Mouse (Mus musculus): ENCODE measurements around the gene Hmox2. TPM values are rescaled to one million over a fixed set of nuclear protein-coding genes. Genes with fewer than 3 reads are reported as not detected.

The Hmox2 gene
- polyA plus RNA-seq (2015; fragmentation: Illumina TruSeq; extraction: RNeasy Lipid Tissue Mini Kit (QIAGEN cat#74804); ENCODE audit: insufficient read depth, low read depth, low replicate concordance), result 12.4 TPM

DNA sequence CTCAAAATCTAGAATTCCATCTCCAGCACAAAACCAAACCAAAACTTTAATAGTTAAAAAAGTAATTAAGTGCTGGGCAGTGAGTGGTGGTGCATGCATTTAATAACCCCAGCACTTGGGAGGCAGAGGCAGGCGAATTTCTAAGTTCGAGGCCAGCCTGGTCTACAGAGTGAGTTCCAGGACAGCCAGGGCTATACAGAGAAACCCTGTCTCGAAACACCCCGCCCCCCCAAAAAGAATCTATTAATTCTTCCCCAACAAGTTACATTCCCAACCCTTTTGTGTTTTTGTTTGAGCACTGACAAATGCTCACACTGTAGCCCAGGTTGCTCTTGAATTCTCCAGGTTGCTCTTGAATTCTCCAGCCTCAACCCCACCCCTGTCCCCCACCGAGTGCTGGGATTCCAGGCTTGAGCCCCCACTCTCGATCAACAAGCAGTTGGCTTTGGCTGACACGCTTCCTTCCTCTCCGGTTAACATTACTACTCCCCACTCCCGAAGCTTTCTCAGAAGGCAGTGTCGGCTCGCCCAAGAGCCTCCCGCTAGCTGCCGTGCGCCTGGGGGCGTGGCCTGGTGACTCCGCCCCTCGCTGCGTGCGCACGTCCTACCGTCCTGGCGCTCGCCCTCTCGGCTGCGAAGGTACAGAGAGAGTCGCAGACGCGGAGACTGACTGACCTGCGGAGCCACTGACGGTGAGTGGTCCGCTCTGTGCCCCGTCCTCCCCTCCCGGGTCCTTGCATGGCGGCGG is at the start of gene Hmox2:
TSS of gene Hmox2 (plus strand) at position 582 of the 748 bp plus-strand sequence.

DNA sequence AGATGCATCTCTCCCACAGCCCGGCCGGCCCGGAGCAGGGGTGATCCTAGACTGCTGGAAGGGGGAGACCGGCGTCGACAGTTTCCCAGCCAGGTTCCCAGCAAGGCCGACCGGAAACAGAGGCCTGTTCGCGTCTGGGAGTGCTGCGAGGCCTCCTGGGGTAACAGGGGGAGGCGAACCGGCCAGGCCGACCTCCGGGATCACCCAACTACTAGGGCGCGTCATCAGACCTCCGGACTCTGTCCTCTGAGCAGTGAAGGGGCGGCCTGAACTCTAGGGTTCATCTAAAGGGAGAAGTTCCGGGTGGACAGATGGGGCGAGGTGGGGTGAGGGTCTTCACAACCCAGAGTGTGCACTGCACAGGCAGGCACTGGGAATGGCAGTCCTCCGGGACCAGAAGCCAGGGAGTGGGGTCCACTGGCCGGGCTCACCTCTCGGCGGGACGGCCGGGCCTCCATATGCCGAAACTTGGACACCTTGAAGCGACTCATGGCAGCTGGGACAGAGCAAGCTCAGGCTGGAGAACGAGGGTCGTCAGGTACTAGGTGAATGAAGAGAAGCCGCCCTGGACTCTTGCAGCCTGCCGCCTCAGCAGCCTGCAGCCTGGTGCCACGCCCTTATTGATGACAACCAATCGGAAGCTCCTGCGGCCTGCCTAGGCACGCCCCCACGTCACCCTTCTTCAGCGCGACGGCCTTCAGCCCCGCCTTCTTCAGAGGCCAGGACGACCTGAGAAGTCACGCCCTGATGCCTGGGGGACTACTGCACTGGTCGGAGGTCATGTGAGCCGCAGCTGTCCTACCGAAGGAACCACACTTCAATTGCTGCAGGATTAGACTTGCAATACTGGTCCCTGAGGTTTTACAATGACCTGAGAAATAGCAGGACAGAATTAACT is 46.8 kb upstream of the Hmox2 start, which contains the start of gene Coro7:
TSS of gene Coro7 (minus strand) at position 657 of the 898 bp plus-strand sequence.

DNA sequence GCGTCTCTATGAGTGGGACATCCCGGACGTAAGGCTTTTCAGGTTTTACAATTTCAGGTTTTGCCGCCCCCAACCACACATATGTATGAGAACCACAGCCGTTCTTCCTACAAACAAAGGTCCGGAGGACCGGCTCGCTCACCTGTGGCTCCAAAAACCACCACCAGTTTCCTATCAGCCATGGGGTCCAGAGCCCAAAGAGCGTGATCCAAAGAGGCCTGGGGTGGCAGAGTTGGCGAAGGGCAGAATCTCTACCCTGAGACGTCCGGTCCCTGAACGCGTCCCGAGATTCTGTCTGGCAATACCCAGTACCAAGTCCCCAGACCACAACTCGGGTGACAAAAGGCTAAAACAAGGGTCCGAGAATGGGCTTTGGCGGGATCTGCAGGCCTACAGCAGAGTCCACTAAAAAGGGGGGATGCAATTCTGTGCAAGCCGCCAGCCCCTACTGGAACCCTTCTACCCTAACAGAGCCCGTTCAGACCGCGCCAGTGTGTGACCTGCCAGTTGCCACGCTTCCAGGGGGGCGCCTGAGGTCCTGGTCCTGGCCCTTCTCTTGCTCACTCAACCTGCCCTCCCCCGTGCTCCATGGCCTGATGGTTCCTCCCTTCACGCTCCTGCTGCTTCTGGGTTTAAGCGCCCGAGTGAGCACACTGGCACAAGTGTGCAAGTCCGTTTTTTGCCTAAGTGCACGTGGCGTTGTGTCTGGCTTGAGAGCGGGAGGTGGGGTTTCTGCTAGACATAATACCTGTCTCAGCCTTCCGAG is 7.2 kb upstream of the Hmox2 start, which contains the start of gene Nmral1:
TSS of gene Nmral1 (minus strand) at position 604 of the 766 bp plus-strand sequence.

DNA sequence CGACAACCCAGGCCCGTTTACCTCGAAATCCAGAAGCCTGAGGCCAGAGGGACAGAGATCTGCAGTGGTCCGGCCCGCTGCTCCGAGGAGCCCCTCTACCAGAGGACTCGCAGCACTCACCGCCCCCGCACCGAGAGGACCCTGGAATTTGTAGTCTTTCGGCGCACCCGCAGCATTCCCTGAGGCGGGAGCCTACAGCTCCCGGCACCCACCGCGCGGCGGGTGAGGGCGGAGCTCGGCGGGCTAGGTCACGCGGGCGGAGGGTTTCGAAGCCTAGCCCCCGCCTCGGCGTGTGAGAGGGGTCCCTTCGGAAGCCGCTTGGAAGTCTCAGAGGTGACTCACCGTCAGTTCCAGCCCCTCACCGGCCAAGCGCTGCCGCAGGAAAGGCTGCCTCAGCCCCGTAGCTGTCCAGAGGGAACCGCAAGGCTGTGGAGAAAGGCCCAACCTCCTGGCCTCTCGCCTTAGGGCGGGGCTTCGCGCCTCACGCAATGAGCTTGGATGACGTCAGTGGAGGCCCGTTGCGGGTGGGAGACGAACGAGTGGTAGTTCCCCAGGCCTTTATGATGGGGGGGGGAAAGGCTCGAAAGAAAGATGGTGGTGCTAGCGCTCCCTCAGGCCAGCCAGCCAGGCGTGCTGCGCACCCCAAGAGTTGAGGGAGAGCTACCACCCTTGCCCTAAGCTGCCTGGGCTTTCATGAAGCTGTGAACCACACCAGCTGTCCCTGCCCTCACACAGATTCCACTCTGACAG is 63.8 kb downstream of the Hmox2 start, which contains the start of gene Cdip1:
TSS of gene Cdip1 (minus strand) at position 483 of the 750 bp plus-strand sequence.

Other genes starting within 250 kb of the Hmox2 start
- not detected for gene Srl, start 184.5 kb upstream of the Hmox2 start, polyA plus RNA-seq (2015; fragmentation: Illumina TruSeq; extraction: RNeasy Lipid Tissue Mini Kit (QIAGEN cat#74804); ENCODE audit: insufficient read depth, low read depth, low replicate concordance)
- 1.6 TPM for gene Tfap4, start 166.5 kb upstream of the Hmox2 start, polyA plus RNA-seq (2015; fragmentation: Illumina TruSeq; extraction: RNeasy Lipid Tissue Mini Kit (QIAGEN cat#74804); ENCODE audit: insufficient read depth, low read depth, low replicate concordance)
- 8.2 TPM for gene Glis2, start 131.6 kb upstream of the Hmox2 start, polyA plus RNA-seq (2015; fragmentation: Illumina TruSeq; extraction: RNeasy Lipid Tissue Mini Kit (QIAGEN cat#74804); ENCODE audit: insufficient read depth, low read depth, low replicate concordance)
- gene Pam16, start 101.4 kb upstream of the Hmox2 start, polyA plus RNA-seq (2015; fragmentation: Illumina TruSeq; extraction: RNeasy Lipid Tissue Mini Kit (QIAGEN cat#74804); ENCODE audit: insufficient read depth, low read depth, low replicate concordance), result 20.7 TPM
- 8.0 TPM for gene Vasn, start 86.4 kb upstream of the Hmox2 start, polyA plus RNA-seq (2015; fragmentation: Illumina TruSeq; extraction: RNeasy Lipid Tissue Mini Kit (QIAGEN cat#74804); ENCODE audit: insufficient read depth, low read depth, low replicate concordance)
- 9.1 TPM for gene Dnaja3, start 86.4 kb upstream of the Hmox2 start, polyA plus RNA-seq (2015; fragmentation: Illumina TruSeq; extraction: RNeasy Lipid Tissue Mini Kit (QIAGEN cat#74804); ENCODE audit: insufficient read depth, low read depth, low replicate concordance)
- gene Coro7, start 46.6 kb upstream of the Hmox2 start, polyA plus RNA-seq (2015; fragmentation: Illumina TruSeq; extraction: RNeasy Lipid Tissue Mini Kit (QIAGEN cat#74804); ENCODE audit: insufficient read depth, low read depth, low replicate concordance), result 10.4 TPM
- 1.5 TPM for gene Nmral1, start 7.0 kb upstream of the Hmox2 start, polyA plus RNA-seq (2015; fragmentation: Illumina TruSeq; extraction: RNeasy Lipid Tissue Mini Kit (QIAGEN cat#74804); ENCODE audit: insufficient read depth, low read depth, low replicate concordance)
- gene Cdip1, start 63.9 kb downstream of the Hmox2 start, polyA plus RNA-seq (2015; fragmentation: Illumina TruSeq; extraction: RNeasy Lipid Tissue Mini Kit (QIAGEN cat#74804); ENCODE audit: insufficient read depth, low read depth, low replicate concordance), result 13.3 TPM
- not detected for gene 4930562C15Rik, start 109.1 kb downstream of the Hmox2 start, polyA plus RNA-seq (2015; fragmentation: Illumina TruSeq; extraction: RNeasy Lipid Tissue Mini Kit (QIAGEN cat#74804); ENCODE audit: insufficient read depth, low read depth, low replicate concordance)
- gene Ubald1, start 154.0 kb downstream of the Hmox2 start, polyA plus RNA-seq (2015; fragmentation: Illumina TruSeq; extraction: RNeasy Lipid Tissue Mini Kit (QIAGEN cat#74804); ENCODE audit: insufficient read depth, low read depth, low replicate concordance), result 19.3 TPM
- 15.2 TPM for gene Mgrn1, start 159.9 kb downstream of the Hmox2 start, polyA plus RNA-seq (2015; fragmentation: Illumina TruSeq; extraction: RNeasy Lipid Tissue Mini Kit (QIAGEN cat#74804); ENCODE audit: insufficient read depth, low read depth, low replicate concordance)
- 12.1 TPM for gene Nudt16l1, start 212.4 kb downstream of the Hmox2 start, polyA plus RNA-seq (2015; fragmentation: Illumina TruSeq; extraction: RNeasy Lipid Tissue Mini Kit (QIAGEN cat#74804); ENCODE audit: insufficient read depth, low read depth, low replicate concordance)
- 18.0 TPM for gene Anks3, start 237.8 kb downstream of the Hmox2 start, polyA plus RNA-seq (2015; fragmentation: Illumina TruSeq; extraction: RNeasy Lipid Tissue Mini Kit (QIAGEN cat#74804); ENCODE audit: insufficient read depth, low read depth, low replicate concordance)

All from pancreas, adult 10 weeks (tissue).